Mouse (Mus musculus) ES-E14 (cell line): ENCODE measurements around the gene Ccdc93. TPM values are rescaled to one million over a fixed set of nuclear protein-coding genes. Genes with fewer than 3 reads are reported as not detected.

Source experiments
- DNase-seq: peaks from one replicate; pipeline ENCODE4 v3.0.0-alpha.2; 2013; ENCODE audit warnings: low read depth, low spot score
- H3K27ac ChIP-seq: 2 replicates; pipeline ENCODE4 v1.5.1; 2012; ENCODE audit warnings: low read depth, mild to moderate bottlenecking, low read length, moderate library complexity, mixed read lengths; ENCODE audit not compliant: poor library complexity, insufficient read depth, severe bottlenecking
- H3K36me3 ChIP-seq: 2 replicates; pipeline ENCODE4 v1.6.1; 2012; ENCODE audit warnings: mild to moderate bottlenecking, low read length, moderate library complexity, mixed read lengths; ENCODE audit not compliant: control insufficient read depth, poor library complexity, insufficient read depth, severe bottlenecking
- H3K4me1 ChIP-seq, 2 experiments: fragments of 150-350 bp in 1 of 2; sonication (generic) in 1 of 2; 2 replicates each; pipeline ENCODE4 v1.6.1; 2012; ENCODE audit warnings: low read length in 2 of 2, mild to moderate bottlenecking in 1 of 2, mixed read lengths in 1 of 2; ENCODE audit not compliant: control insufficient read depth in 2 of 2, insufficient read depth in 2 of 2, poor library complexity in 1 of 2
- H3K4me3 ChIP-seq, 2 experiments: fragments of 150-350 bp in 1 of 2; sonication (generic) in 1 of 2; 2 replicates each; pipeline ENCODE4 v1.5.1; 2012; ENCODE audit warnings: low read length in 2 of 2, low read depth in 1 of 2, mild to moderate bottlenecking in 1 of 2, mixed read lengths in 1 of 2; ENCODE audit not compliant: insufficient read depth in 1 of 2, poor library complexity in 1 of 2, severe bottlenecking in 1 of 2
- H3K9ac ChIP-seq: 2 replicates; pipeline ENCODE4 v1.6.1; 2012; ENCODE audit warnings: low read depth, mild to moderate bottlenecking, low read length, mixed read lengths; ENCODE audit not compliant: poor library complexity, insufficient read depth, severe bottlenecking
- H3K9me3 ChIP-seq: fragments of 150-350 bp; sonication (generic); 2 replicates; pipeline ENCODE4 v1.6.1; 2012; ENCODE audit warnings: low read depth, mild to moderate bottlenecking, low read length; ENCODE audit not compliant: control insufficient read depth, insufficient read depth
- CHD2 ChIP-seq: IDR thresholded peaks from 2 replicates; pipeline ENCODE4 v1.6.1; 2014; ENCODE audit warnings: mild to moderate bottlenecking, low read depth, low read length, inconsistent platforms
- HCFC1 ChIP-seq: IDR thresholded peaks from 2 replicates; pipeline ENCODE4 v1.6.1; 2012; ENCODE audit warnings: low read length, inconsistent platforms, borderline replicate concordance; ENCODE audit not compliant: insufficient read depth
- MAFK ChIP-seq: IDR thresholded peaks from 2 replicates; pipeline ENCODE4 v1.6.1; 2014; ENCODE audit warnings: mild to moderate bottlenecking, low read depth, low read length, inconsistent platforms; ENCODE audit not compliant: insufficient read depth
- ZC3H11A ChIP-seq: IDR thresholded peaks from 2 replicates; pipeline ENCODE4 v1.6.1; 2012; ENCODE audit warnings: low read depth, mild to moderate bottlenecking, inconsistent platforms, low read length, borderline replicate concordance
- ZNF384 ChIP-seq: IDR thresholded peaks from 2 replicates; pipeline ENCODE4 v1.6.1; 2012; ENCODE audit warnings: low read depth, low read length, inconsistent platforms
- in situ Hi-C, 2 experiments: fragments of 600-800 bp; cut with MboI; formaldehyde crosslinking; loops; one replicate each; pipeline ENCODE4 v1.15.1; 2025; ENCODE audit warnings: low sequenced_read_pairs in 2 of 2, inconsistent platforms in 1 of 2; ENCODE audit not compliant: unreplicated experiment in 2 of 2
- total RNA-seq: library from RNA; depleted of rRNA; stranded (reverse); fragments of 300-350 nt; gene quantifications from 2 replicates; pipeline ENCODE4 v1.2.3, GENCODE M21; 2012

The Ccdc93 gene
- total RNA-seq, 1 experiment = 11.7 TPM

GRCm38 (mm10) chr1:121389574-121389973, 41.3 kb upstream of the Ccdc93 start:
- Histone ChIP-seq H3K4me1 (no peaks in the 10 kb centered on the region), H3K4me3 (peak overlapping the region in 1 of 2 experiments; percentile 57; a peak in 1 of 4 replicates), H3K9ac (no peak overlapping the region; the same call in 1 of the 2 replicates), H3K27ac (no peak overlapping the region), H3K36me3 (no peaks in the 10 kb centered on the region), H3K9me3 (no peaks in the 10 kb centered on the region)
- in situ Hi-C loops = no loop called here
- TF ChIP-seq CHD2 = no peak
- no peak for TF ChIP-seq HCFC1
- TF ChIP-seq ZNF384 = no peak
- TF ChIP-seq ZC3H11A = 0 out of 2 replicates have a peak, but pooled peaks have one; percentile 8
- no peak for TF ChIP-seq MAFK
- DNase-seq = peak; percentile 53

DNA sequence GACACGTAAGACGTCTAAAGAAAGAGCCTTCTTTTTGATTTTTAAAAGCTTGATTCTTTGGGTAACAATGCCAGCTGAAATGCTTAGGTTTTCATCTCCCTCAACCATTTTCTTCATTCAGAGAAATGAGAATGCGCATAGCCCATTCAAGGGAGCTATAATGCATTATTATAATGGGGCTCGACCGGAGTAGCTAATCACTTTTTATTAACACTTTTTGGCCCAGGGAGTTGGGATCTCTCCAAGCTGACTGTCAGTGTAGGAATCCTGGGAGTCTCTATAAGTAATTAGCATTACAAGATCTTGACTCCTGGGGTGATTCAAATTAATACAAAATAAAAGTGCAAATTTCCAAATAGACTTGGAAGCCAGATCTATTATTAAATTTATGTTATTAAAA, 40.8 kb upstream of the Ccdc93 start:
- no peak overlapping the region for H3K9ac ChIP-seq
- no peaks in the 10 kb centered on the region for H3K36me3 ChIP-seq
- H3K4me1 ChIP-seq = no peaks in the 10 kb centered on the region
- H3K27ac ChIP-seq = no peak overlapping the region
- no peak for TF ChIP-seq ZNF384
- TF ChIP-seq MAFK = no peak
- TF ChIP-seq ZC3H11A = no peak
- TF ChIP-seq CHD2 = no peak
- no peak for TF ChIP-seq HCFC1
- DNase-seq = no peak
- H3K4me3 ChIP-seq = no peak overlapping the region
- H3K9me3 ChIP-seq = no peaks in the 10 kb centered on the region
- in situ Hi-C loops = no loop called here

- no peak for DNase-seq
- TF ChIP-seq HCFC1 (no peak), ZNF384 (no peak), ZC3H11A (no peak), MAFK (no peak), CHD2 (no peak)
- Histone ChIP-seq H3K9me3 (no peaks in the 10 kb centered on the region), H3K4me1 (no peaks in the 10 kb centered on the region), H3K27ac (no peak overlapping the region), H3K9ac (no peak overlapping the region), H3K36me3 (no peaks in the 10 kb centered on the region), H3K4me3 (no peak overlapping the region)
- in situ Hi-C loops = no loop called here
These were observed 40.4 kb upstream of the Ccdc93 start for GRCm38 (mm10) chr1:121390421-121390820.

GRCm38 (mm10) chr1:121390855-121391254, 40.0 kb upstream of the Ccdc93 start:
- Histone ChIP-seq H3K4me1 (no peaks in the 10 kb centered on the region), H3K9me3 (no peaks in the 10 kb centered on the region), H3K36me3 (no peaks in the 10 kb centered on the region), H3K27ac (no peak overlapping the region), H3K4me3 (no peak overlapping the region), H3K9ac (no peak overlapping the region)
- in situ Hi-C loops = no loop called here
- TF ChIP-seq HCFC1 (no peak), CHD2 (no peak), MAFK (no peak), ZC3H11A (no peak), ZNF384 (no peak)
- DNase-seq = no peak

DNA sequence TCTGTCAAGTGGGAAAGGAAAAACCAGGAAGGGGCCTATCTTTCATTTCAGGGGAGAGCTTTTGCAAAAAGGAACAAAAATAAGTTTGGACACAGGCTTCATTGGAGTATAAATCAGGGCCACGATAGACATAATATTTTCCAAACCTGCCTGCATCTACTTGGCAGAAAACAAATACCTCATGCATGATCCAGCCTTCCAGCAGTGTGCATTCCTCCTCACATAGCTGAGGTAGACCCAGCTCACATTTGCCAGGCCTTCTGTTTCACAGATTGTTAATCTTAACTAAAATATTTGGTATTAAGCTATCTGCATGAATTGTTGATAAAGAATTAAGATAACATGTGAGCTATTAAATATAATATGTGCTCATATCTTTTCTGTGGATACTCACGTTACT, 37.7 kb upstream of the Ccdc93 start:
- Histone ChIP-seq H3K36me3 (no peaks in the 10 kb centered on the region), H3K27ac (no peak overlapping the region), H3K4me3 (no peak overlapping the region), H3K9me3 (no peaks in the 10 kb centered on the region), H3K9ac (no peak overlapping the region), H3K4me1 (peaks cover 2 to 3% of the 10 kb centered on the region in 2 experiments; a peak in 1 of 4 replicates)
- in situ Hi-C loops = no loop called here
- no peak for TF ChIP-seq CHD2
- no peak for TF ChIP-seq ZNF384
- no peak for TF ChIP-seq MAFK
- TF ChIP-seq ZC3H11A = no peak
- TF ChIP-seq HCFC1 = no peak
- no peak for DNase-seq
